Mouse (Mus musculus): ENCODE data around the gene Nap1l1.

Nap1l1 gene

DNA sequence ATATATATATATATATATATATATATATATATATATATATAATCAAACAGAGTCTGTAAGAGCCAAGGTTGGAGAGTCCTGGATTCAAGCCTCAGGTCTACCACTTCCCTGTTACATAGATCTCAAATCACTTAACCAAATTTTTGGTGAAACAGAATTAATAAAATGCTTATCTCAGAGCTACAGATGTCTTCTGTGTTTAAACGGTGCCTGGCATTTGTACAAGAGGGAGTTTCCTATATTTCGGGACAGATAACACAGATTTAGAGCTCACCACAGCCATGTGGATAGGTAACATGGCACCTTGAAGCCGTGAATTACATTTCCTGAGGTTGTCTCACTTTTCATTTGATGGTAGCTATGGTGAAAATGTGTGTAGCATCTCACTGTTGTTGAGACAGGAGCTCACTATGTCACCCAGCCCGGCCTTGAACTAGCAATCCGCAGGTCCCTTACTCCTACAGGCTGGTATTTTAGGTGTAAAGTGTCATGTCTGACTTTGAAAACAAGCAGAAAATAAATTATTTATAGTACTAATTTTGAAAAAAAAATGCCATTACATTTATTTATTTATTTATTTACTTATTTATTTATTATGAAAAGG lies 41.4 kb downstream of the Nap1l1 start:
- CTCF ChIA-PET = no interaction called here

DNA sequence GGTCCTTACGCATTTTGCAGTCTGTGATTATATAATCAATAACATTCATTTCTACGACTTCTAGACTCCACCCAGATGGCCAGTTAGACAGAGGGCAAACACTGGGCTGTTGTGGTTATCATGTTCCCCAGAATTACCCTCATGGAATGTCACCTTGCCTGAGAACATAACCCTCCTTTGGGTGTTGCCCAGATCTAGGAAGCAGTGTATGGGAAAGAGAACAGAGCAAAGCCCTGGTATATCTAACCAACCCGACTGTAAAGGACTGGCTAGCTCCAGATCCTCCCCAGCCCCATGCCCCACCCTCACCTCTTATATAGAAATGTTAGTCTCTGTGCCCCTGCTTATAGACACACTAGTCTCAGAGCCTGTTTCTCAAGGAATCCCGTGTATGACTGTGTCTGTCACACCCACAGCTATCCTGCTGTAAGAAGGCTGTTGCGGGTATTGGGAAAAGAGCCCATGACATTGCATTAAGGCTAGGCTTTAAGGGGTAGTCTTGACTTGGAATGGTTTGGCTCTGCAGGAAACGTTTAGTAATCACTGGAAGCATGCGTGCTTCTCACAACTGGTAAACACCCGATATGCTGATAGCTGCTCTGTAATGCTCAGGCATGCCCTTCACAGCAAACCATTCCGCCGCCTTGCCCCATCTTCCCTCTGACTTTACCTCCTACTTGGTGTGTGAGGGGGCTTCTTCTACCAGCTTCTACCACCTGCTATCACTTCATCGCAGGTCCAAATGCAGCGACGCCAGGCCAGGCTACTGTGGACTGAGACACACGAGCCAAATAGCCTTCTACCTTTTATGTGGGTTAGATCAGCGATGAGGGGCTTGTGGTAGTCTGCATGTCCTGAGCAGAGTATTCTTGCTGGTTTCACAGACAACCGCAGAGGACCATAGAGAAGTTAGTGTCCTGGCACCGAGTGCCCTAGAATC lies 42.3 kb downstream of the Nap1l1 start:
- CTCF ChIA-PET = no interaction called here

DNA sequence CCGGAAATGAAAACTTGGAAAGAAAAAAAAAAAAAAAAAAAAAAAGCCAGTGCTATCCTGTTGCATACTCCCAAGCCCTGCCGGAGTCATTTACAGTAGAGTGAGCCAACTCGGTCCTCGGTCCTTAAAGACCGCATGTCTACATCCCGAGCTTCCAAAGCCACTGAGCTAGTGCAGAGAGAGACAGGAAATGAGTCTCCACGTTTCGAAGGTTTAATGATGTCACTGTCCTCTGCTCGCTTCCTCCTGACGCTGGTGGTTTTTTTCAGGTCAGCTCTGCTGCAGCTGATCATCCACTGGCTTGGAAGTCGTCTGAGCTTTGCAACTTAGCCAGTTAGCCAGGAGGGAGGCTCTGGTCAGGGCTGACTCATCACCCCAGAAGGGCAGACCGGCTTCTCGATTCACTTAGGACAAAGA lies 43.2 kb downstream of the Nap1l1 start:
- CTCF ChIA-PET = interaction anchor here (0.7 kb wide), 1 partner anchor 1375 kb away, joined by 12 read pairs; no protein-coding TSS in a partner anchor

DNA sequence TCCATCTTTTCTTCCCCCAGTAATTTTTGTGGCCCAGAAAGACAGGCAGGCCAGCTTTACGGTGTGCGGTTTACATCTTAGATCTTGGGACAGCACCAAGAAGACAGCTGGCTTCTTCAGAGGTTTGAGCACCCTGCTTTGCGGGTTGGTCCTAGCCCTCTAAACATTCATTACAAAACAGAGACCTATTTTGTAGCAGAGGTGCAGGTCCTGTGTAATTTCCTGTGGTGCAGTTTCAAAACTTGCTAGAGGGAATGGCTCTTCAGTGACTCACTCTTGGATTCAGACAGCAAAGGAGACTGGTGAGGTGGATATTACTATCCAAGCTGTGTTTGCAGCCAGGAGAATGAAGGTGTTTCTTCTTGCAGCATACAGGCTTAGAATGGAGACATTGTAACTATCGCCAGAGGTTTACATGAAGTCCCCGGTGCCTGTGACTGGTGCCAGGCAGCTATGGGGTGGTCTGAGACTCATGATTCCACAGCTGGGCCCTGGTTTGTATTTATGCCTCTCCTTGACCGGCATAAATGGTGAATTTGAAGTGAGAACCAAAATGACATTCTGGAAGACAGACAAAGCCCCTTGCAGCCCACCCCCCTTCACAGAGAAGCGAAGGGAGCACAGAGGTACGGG lies 43.9 kb downstream of the Nap1l1 start:
- CTCF ChIA-PET = interaction anchor here (0.6 kb wide), 1 partner anchor 407 kb away, joined by 4 read pairs; no protein-coding TSS in a partner anchor

DNA sequence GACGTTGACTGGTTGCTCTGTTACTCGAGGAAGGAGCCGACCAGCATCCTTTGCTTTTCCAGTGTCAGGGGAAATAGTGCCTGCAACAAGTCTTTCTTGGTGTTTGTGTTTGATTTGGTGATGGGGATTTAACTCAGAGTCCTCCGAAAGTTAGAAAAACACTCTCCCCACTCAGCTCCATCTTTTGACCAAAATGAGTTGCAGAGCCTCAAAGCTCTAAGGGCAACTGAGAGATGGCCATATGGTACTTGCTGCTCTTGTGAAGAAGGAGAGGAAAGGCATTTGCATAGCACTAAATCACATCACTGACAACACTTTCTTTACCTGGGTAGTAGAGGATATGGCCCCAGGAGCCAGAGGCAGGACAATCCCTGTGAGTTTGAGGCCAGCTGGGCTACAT lies 45.3 kb downstream of the Nap1l1 start:
- CTCF ChIA-PET = no interaction called here

DNA sequence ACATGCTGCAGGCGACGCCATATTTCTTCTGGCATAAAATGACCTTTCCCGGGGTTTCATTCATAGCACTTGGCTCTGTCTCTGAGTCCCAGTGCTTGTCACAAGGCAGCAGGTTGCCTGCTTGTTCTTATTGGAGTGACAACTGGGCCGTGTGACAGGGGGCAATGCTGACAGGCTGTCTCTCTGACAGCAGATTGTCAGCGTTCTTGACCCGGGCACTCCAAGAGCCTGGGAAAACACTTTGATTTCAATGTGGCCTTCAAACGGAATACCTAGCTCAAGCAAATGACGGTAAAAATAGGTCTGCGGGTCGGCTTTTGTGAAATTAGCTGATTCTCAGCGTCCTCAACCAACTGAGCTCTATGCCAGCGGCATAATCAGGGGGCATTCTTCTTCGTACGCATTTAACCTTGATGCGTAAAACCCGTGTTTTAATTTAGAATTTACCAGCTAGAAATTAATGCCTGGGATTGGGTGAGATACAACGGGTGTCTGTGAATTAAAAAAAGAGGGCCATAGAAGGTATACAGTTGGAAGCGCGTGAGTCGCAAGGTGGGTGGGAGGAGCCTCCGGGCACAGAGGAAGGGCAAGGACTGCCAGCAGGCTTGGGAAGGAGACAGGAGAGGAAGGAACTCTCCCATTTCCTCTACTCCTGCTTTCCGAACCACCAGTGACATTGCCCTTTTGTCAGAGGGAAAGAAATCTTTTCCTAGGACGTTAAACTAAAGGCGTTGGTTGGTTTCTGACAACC lies 46.8 kb downstream of the Nap1l1 start:
- CTCF ChIA-PET = no interaction called here

DNA sequence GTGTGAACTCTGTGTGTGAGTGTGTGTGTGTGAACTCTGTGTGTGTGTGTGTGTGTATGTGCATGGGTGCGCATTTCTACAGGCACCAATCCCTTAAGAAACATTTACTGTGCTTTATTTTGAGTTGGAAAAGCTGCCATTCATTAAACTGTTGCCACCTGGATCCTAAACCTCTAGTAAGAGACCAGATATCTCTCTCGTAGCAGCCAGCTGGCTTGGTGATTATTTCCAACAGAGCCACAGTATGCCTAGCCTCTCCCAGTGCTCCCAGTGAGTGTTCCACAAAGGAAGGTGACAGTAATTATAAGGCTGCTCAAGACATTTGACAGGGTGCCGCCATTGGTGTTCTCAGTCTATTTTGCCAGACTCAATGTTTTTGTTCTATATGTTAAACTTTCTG lies 47.6 kb downstream of the Nap1l1 start:
- CTCF ChIA-PET = no interaction called here

DNA sequence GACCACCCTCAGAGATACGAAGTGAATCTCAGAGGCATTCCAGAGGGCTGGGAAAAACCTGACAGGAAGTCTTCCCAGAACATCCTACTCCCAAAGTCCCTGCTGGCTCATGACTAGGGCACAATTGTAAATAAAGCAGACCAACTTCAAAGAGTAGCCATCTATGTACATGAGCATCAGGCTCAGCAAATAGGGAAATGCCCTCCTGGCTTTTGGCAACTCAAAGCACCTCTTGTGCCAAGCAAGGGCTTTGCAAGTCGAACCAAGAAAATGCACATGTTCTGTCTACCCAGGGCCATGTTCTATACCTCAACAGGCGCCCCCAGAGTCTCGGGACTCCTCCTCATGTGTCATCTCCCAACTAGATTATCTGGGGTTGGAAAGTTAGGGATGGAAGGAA lies 48.6 kb downstream of the Nap1l1 start:
- CTCF ChIA-PET = no interaction called here

DNA sequence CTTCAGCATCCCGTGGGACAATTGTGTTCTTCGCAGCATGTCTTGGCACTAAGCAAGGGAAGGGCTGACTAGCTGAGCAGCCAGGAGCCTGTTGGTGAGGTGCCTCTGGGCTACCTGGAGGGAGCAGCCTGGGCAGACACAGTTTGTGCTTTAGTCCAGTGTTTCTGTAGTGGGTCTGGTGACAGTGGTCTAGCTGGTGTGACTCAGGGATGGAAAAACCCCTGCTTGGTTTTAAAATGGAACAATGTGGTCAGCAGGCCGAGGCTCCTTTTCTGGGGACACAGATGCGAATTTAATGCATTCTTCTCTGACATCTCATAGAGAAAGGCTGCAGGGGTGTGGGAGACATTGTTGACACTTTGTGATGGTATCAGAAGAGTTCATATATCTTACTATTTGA lies 49.2 kb downstream of the Nap1l1 start:
- CTCF ChIA-PET = no interaction called here

DNA sequence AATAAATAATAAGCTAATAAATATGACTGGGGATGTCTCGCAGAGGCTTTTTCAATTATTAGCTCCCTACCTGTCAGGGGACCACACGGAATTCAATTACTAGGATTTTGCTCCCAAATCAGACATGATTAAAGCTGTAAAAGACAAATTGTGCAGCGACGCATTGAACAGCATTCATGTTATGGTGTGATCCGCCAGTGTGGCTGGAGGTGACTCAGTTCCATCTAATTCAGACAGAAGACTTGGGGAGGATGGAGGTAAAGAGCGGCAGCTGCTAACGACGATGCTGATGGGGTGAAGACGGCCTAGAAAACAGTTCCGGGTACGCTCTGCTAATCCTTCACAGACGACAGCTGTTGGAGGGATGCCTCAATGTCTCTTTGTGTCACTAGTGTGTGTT lies 50.9 kb downstream of the Nap1l1 start:
- CTCF ChIA-PET = no interaction called here

DNA sequence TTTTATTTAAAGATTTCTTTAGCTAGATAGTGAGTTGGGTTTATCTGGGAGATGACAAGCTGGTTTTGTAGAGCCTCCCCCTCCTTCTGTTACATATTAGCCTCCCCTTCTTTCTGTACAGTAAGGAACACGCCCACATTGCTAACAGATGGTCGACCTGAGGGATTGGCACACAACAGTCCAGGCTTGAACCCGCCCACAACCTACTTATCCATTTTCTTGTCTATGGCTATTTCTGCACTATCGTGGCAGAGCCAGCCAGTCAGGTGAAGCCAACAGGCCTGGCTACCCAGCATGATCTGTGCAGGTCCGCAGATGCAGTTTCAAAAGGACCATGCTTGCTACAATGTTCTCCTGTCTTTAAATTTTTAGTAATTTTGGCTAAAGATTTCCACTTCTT lies 54.0 kb downstream of the Nap1l1 start:
- CTCF ChIA-PET = no interaction called here

DNA sequence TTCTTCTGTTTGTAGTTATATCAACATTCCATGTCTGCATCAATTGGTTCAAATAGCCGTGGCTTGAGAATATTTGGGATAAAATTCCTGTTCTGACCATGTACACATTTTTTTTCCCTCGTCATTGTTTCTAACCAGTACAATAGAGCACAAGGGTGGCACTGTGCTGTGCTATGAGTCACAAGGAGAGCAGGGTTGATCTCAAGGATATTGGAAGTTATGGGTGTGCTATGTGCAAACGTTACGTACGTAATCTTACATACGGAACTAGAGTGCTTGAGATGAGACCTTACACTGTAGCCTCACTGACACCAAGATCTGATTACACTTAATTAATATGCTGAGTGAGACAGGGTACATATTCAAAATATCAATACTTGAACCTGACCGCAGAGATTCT lies 54.6 kb downstream of the Nap1l1 start:
- CTCF ChIA-PET = no interaction called here

DNA sequence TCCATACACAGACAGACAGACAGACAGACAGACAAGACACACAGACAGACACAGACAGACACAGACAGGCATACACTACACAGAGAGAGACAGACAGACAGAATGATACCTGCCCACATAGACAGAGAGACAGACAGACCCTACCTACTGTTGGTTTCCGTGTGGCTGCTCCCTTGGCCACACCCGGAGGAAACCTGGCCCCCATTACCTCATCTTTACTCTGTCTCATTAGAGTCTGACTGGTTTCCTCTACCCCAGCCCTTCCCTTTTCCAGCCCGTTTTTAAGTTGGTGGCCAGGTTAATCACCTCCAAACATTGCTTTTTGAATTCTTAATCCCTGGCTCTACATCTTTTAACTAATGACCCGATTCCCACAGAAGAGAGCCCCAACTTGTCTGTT lies 55.3 kb downstream of the Nap1l1 start:
- CTCF ChIA-PET = no interaction called here

DNA sequence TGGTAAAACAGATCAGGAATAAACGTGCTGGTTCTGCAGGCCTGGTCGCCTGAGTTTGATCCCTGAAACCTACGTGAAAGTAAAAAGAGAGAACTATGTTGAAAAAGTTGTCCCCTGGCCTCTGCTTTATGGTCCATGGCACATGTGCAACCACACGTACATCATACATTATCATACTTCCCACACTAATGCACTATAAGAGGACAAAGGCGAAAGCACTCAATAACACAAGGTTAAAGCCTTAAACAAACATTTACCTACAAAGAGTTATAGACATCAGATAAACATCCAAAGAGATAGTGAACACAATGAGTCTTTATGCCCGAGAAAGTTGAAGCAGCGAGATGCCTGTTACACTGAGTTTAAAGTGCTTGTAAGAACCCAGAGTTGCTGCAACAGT lies 57.4 kb downstream of the Nap1l1 start:
- CTCF ChIA-PET = no interaction called here

DNA sequence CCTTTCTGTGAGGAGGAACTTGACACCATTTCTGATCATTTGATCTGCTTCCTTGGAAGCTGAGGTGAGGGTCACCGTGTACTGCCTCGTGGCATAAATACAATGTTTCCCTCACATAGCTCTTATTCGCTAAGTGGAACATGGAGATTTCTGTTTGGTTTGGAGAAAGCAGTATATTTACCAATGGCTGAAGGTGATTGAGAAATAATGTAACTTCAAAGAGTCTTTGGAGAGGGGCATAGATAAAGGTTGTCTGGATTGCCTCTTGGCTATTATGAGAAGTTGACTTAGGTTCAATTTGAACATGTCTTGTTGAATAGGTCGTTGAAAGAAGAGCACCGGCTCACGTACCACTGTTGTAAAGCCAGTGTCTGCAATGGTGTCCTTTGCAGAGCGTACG lies 61.7 kb downstream of the Nap1l1 start:
- CTCF ChIA-PET = no interaction called here

DNA sequence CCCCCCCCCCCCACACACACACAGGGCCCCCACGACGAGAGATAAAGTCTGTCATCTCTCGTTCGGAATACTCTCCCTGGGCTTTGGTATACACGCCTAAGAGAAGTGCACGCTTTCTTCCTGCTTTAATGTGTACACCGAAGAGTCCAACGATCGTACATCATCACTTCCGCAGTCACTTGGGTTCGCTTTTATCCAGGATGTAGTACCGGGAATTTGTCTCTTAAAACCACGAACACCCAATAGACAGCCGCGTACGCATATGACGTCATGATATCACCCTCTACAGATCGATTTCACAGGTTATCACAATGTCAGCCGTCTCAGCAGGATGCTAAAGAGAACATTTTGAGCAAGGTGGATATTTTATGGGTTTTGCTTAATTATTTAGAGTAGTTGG lies 64.4 kb downstream of the Nap1l1 start:
- CTCF ChIA-PET = no interaction called here

DNA sequence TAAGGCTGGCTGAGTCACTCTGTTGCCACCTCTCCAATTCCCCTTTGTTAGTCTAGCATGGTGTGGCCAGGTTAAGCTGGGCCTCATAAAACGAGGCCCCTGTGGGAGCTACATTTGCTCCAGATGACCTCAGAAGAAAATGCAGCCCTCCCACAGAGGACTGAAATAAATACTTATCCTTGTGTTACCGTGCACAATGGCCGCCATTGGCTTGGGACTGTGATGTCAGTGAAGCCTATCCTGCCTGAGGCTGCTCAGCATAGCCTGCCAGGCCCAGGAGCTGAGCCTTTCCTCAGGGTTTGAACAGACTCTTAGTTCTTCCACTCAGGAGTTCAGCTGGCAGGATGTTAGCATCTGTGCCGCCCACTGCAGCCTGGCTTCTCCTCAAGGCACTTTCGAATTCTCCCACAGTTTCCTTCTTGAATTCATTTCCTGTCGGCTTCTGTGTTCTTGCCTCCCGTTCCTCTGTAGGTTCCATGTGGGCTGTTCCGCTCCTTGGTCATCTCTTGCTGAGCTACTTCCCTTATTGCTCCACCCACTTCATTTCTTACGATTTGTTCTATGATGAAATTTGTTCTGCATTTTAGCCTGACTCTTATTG lies 66.8 kb downstream of the Nap1l1 start:
- CTCF ChIA-PET = interaction anchor here (0.6 kb wide), 1 partner anchor 198 kb away, joined by 5 read pairs; no protein-coding TSS in a partner anchor

DNA sequence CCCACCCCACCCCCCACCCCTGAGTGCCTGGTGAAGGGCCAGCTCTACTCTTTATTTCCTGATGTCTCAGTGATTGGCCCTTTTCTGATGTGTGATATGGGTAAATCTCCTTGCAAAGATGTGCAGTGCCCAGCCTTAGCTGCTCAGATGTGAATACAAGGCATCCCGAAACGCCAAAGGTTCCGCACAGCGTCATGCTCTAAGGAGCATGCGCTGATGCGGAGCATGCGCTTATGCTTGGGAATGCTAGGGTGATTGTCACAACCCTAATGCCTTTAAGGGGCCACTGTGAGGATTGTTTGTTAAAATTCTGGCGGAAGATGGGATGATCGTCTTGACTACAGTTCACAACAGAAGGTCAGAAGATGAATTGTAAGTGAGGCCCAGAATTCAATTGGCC lies 67.7 kb downstream of the Nap1l1 start:
- CTCF ChIA-PET = no interaction called here

DNA sequence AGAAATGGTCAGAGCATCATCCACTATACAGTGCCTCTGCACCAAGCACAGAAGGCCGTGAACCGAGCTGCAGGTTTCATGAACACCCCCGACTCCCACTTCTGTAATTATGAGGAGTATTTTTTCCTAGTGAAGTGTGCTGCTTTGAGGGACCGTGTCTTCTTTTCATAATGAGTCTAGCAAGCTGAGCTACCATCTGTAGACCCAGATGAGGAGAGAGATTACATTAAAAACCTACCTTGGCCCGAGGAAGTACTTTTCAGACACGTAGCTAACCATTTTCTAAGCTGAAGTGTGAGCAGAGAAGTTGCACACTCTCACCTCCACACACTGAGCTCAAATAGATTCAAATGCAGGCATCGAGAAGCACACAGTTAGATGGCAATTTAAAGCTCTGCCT lies 70.1 kb downstream of the Nap1l1 start:
- CTCF ChIA-PET = no interaction called here

DNA sequence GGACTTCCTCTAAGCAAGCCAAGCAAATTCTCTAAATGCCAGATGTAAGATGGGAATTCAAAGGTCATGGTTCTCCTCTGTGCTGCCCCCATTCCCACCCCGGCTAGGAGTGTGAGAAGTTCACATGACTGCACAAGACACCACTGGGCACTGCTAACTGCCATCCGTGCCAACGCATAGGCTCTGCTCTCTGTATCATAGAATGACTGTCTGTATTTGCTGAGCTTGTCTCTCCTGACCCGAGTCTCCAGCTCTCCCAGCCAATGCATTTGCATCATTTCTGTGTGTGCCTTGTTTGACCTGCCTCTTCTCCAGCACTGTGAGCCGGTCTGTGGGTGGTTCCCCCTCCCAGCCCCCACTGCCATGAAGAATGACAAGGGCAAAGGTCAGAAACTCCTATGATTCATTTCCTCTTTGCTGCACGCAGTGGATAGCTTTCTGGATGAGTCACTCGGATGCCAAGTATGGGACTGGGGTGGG lies 70.8 kb downstream of the Nap1l1 start:
- CTCF ChIA-PET = no interaction called here

DNA sequence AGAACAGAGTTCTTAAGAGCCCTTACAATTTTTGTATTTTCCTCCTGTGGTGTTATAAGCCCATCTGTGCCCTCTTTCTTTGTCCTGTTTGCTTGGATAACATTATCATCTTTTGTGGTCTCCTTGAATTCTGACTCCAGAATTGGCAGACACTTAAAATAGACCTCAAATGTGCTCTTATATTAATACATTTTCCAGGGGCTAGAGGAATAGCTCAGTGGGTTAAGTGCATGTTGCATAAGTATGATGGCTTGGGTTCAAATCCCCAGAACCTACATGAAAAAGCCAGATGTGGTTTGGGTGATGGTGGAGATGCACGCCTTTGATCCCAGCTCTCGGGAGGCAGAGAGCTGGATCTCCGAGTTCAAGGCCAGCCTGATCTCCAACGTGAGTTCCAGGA lies 71.3 kb downstream of the Nap1l1 start:
- CTCF ChIA-PET = no interaction called here

DNA sequence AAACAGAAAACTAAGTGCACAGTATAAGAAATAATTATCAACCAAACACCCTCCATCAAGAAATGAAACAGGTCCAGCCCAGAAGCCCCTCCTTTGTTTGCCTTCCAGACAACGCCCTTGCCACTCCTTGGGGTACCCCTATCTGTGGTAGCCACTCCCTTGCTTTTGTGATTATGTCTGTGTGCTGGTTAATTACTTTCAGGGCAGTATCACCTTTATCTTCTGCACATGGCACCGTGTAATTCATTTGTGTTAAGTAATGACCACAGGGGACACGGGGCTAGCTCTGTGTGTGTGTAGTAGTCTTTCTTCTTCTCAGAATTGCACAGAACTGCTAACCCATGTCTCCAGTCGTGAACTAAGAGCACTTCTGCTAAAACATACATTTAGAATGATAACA lies 72.6 kb downstream of the Nap1l1 start:
- CTCF ChIA-PET = no interaction called here

All from spleen, embryonic (tissue).